In genomic region chr5:127610787-127611509, GRCm38 (mm10) we compare ENCODE assay signal across 8 mouse cellular contexts. TPM values are rescaled to one million over a fixed set of nuclear protein-coding genes. Genes with fewer than 3 reads are reported as not detected.
DNase-seq lines count a peak whose midpoint lies in the region; ATAC-seq and TF ChIP-seq lines count a peak whose summit lies in the region.

No protein-coding gene starts in this region.

- 64% methylated on average over 6 of the region's 6 CpGs for WGBS in kidney, embryonic 15.5 days
- 21% methylated on average over 6 of the region's 6 CpGs for WGBS in liver, embryonic 16.5 days (ENCODE audit: insufficient replicate concordance)
- 15% methylated on average over 6 of the region's 6 CpGs for WGBS in spleen, adult 2 months
- WGBS in hindbrain, embryonic 10.5 days = 89% methylated on average over 6 of the region's 6 CpGs

- no peak overlapping the region for H3K4me2 ChIP-seq in kidney, embryonic 15.5 days
- no peak overlapping the region; the same call in 1 of the 2 replicates for H3K4me2 ChIP-seq in liver, embryonic 16.5 days (ENCODE audit: low read depth, low read length)

- no peak overlapping the region for H3K9ac ChIP-seq in kidney, embryonic 15.5 days
- no peak overlapping the region for H3K9ac ChIP-seq in liver, embryonic 16.5 days (ENCODE audit: low read depth, low read length)

- no peak overlapping the region for H3K27ac ChIP-seq in kidney, embryonic 15.5 days
- H3K27ac ChIP-seq in cortical plate, adult 2 months (ENCODE audit: insufficient read depth, low read length) = peak overlapping the region; percentile 96
- H3K27ac ChIP-seq in liver, embryonic 16.5 days (ENCODE audit: low read length) = peak overlapping the region; percentile 68
- H3K27ac ChIP-seq in spleen, adult 2 months (ENCODE audit: insufficient read depth, low read length) = peak overlapping the region; percentile 94
- H3K27ac ChIP-seq in hindbrain, embryonic 10.5 days = no peak overlapping the region

- no peaks in the 10 kb centered on the region for H3K27me3 ChIP-seq in kidney, embryonic 15.5 days
- H3K27me3 ChIP-seq in liver, embryonic 16.5 days (ENCODE audit: control insufficient read depth, insufficient read depth, low read depth, low read length) = no peaks in the 10 kb centered on the region
- no peaks in the 10 kb centered on the region for H3K27me3 ChIP-seq in spleen, adult 2 months (ENCODE audit: control insufficient read depth, insufficient read depth, low read length)
- H3K27me3 ChIP-seq in hindbrain, embryonic 10.5 days (ENCODE audit: insufficient read depth, poor library complexity, severe bottlenecking) = no peaks in the 10 kb centered on the region

- peaks cover 25% of the 10 kb centered on the region for H3K36me3 ChIP-seq in kidney, embryonic 15.5 days
- peaks cover 10% of the 10 kb centered on the region; the same call in 1 of the 2 replicates for H3K36me3 ChIP-seq in liver, embryonic 16.5 days (ENCODE audit: control insufficient read depth, insufficient read depth)
- peaks cover 19% of the 10 kb centered on the region for H3K36me3 ChIP-seq in spleen, adult 2 months (ENCODE audit: control insufficient read depth, insufficient read depth, low read length)
- peaks cover 32% of the 10 kb centered on the region for H3K36me3 ChIP-seq in hindbrain, embryonic 10.5 days

- peaks cover 20% of the 10 kb centered on the region for H3K4me1 ChIP-seq in kidney, embryonic 15.5 days
- H3K4me1 ChIP-seq in cortical plate, adult 2 months (ENCODE audit: control insufficient read depth, insufficient read depth, low read length) = peaks cover 23% of the 10 kb centered on the region
- peaks cover 38% of the 10 kb centered on the region for H3K4me1 ChIP-seq in liver, embryonic 16.5 days (ENCODE audit: control insufficient read depth, low read depth, low read length)
- H3K4me1 ChIP-seq in spleen, adult 2 months (ENCODE audit: control insufficient read depth, insufficient read depth, insufficient read length) = peaks cover 52% of the 10 kb centered on the region
- peaks cover 25% of the 10 kb centered on the region for H3K4me1 ChIP-seq in hindbrain, embryonic 10.5 days (replicated peaks)

- no peak for TF ChIP-seq POLR2A in cortical plate, adult 2 months (IDR thresholded peaks at IDR 0.05; ENCODE audit: extremely low read depth, insufficient read depth, low read length)
- TF ChIP-seq POLR2A in spleen, adult 2 months (IDR thresholded peaks at IDR 0.05; ENCODE audit: low read depth, low read length) = no peak; the same call in 1 of the 2 replicates

- peak; percentile 79 for DNase-seq in kidney, adult 18-20 months
- DNase-seq in MN1 (ENCODE audit: low spot score) = peak; percentile 82
- DNase-seq in spleen, adult 2 months (ENCODE audit: low read depth in 1 of 2, low spot score in 2 of 2) = peak; percentile 68 to 70
- no peak for DNase-seq in hindbrain, embryonic 10.5 days (ENCODE audit: low spot score)

- H3K4me3 ChIP-seq in kidney, embryonic 15.5 days (replicated peaks) = no peak overlapping the region
- no peak overlapping the region for H3K4me3 ChIP-seq in cortical plate, adult 2 months (ENCODE audit: insufficient read depth, low read length)
- H3K4me3 ChIP-seq in liver, embryonic 16.5 days (ENCODE audit: low read depth, low read length) = no peak overlapping the region
- H3K4me3 ChIP-seq in spleen, adult 2 months (ENCODE audit: extremely low read depth, insufficient read depth, insufficient read length) = peak overlapping the region; percentile 24
- H3K4me3 ChIP-seq in hindbrain, embryonic 10.5 days = no peak overlapping the region

- no peak for ATAC-seq in kidney, embryonic 15.5 days (replicated peaks; ENCODE audit: low FRiP score)
- peak; percentile 54 to 58 for ATAC-seq in hematopoietic stem cell, adult 5-6 weeks (replicated peaks in 1 of 2; ENCODE audit: insufficient read depth in 1 of 2, low FRiP score in 2 of 2, low TSS enrichment in 1 of 2, low read depth in 1 of 2, poor library complexity in 2 of 2, severe bottlenecking in 2 of 2)
- ATAC-seq in liver, embryonic 16.5 days (ENCODE audit: low read depth) = peak; percentile 68

- no peak for TF ChIP-seq CTCF in cortical plate, adult 2 months (IDR thresholded peaks at IDR 0.05; ENCODE audit: extremely low read depth, insufficient read depth, low read length)
- no peak for TF ChIP-seq CTCF in spleen, adult 2 months (IDR thresholded peaks at IDR 0.05; ENCODE audit: extremely low read depth, insufficient read depth, insufficient read length, insufficient replicate concordance)

- no peaks in the 10 kb centered on the region for H3K9me3 ChIP-seq in kidney, embryonic 15.5 days (replicated peaks)
- H3K9me3 ChIP-seq in liver, embryonic 16.5 days (replicated peaks; ENCODE audit: control insufficient read depth, low read length) = no peaks in the 10 kb centered on the region
- no peaks in the 10 kb centered on the region for H3K9me3 ChIP-seq in hindbrain, embryonic 10.5 days

RNA-seq across cellular contexts. Expression of gene Glt1d1, which starts 21.1 kb away (rescaled TPM):
- 0.36 and 0.44 TPM in 2 replicates for polyA plus RNA-seq in kidney, embryonic 15.5 days (2015; fragmentation: Nextera tagmentation; extraction: Ambion mirVana)
- 20.5 and 20.9 TPM in 2 replicates for polyA plus RNA-seq in cortical plate, adult 2 months (2012; rRNA removed)
- 0.30 and 0.94 TPM in 2 replicates for total RNA-seq in hematopoietic stem cell, adult 5-6 weeks (2017)
- polyA plus RNA-seq in liver, embryonic 16.5 days (2015; fragmentation: Nextera tagmentation; extraction: Ambion mirVana) = 0.07 and 0.09 TPM in 2 replicates
- polyA plus RNA-seq in spleen, adult 2 months (2012; rRNA removed) = 0.12 and 0.22 TPM in 2 replicates
- polyA plus RNA-seq in hindbrain, embryonic 10.5 days (2016; fragmentation: Nextera tagmentation; extraction: Ambion mirVana) = 0.46 and 2.0 TPM in 2 replicates

RNA-seq across cellular contexts. Expression of gene Slc15a4, which starts 21.7 kb away (rescaled TPM):
- polyA plus RNA-seq in kidney, embryonic 15.5 days (2015; fragmentation: Nextera tagmentation; extraction: Ambion mirVana) = 23.8 and 23.9 TPM in 2 replicates
- 21.3 and 32.0 TPM in 2 replicates for polyA plus RNA-seq in cortical plate, adult 2 months (2012; rRNA removed)
- total RNA-seq in hematopoietic stem cell, adult 5-6 weeks (2017) = 13.5 and 65.1 TPM in 2 replicates
- polyA plus RNA-seq in liver, embryonic 16.5 days (2015; fragmentation: Nextera tagmentation; extraction: Ambion mirVana) = 7.9 and 10.7 TPM in 2 replicates
- 69.0 and 75.4 TPM in 2 replicates for polyA plus RNA-seq in spleen, adult 2 months (2012; rRNA removed)
- polyA plus RNA-seq in hindbrain, embryonic 10.5 days (2016; fragmentation: Nextera tagmentation; extraction: Ambion mirVana) = 24.6 and 27.0 TPM in 2 replicates

Comparison
In these comparisons a context has a peak if more than half of its experiments do, and no peak if none do; other contexts are left out.
1. H3K27ac ChIP-seq: peak in cortical plate, adult 2 months (single experiment), liver, embryonic 16.5 days (single experiment) and spleen, adult 2 months (single experiment); none in kidney, embryonic 15.5 days (single experiment) and hindbrain, embryonic 10.5 days (single experiment).